Mouse (Mus musculus): ENCODE measurements around the gene Celf1. TPM values are rescaled to one million over a fixed set of nuclear protein-coding genes. Genes with fewer than 3 reads are reported as not detected.

The Celf1 gene
- total RNA-seq, 1 experiment: 73.0 TPM

DNA sequence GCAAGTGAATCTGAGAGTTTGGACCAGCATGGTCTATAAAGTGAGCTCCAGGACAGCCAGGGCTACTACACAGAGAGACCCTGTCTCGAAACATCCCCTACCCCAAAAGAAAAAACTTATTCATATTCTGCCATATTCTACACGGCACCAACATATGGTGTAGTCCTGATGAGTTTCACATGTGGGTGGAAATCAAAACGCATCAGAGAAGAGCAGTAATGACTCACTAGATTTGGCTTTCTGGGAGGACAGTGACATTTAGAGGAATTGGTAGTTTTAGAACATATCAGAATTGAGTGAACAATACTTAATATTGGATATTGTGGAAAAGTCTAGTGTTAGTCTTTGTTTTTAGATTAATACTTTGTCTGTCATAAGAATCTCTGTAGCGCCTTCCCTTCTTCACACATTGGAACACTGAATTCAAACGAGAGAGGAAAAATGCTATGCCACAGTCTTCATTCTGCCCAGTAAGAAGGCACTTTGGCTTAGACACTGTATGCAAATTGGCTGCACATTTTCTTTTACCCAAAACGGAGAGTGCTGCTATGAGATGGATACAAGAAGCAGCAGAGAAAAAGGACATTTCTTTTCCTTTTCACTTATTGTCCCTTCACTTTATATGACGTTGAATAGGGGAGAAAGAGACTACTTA lies 35.1 kb downstream of the Celf1 start:
- Histone ChIP-seq H3K4me1 (ENCODE audit: control insufficient read depth in 2 of 2, insufficient read depth in 2 of 2, low read length in 2 of 2, poor library complexity in 1 of 2) (peaks cover 6 to 9% of the 10 kb centered on the region in 2 experiments; a peak in 3 of 4 replicates), H3K9ac (ENCODE audit: insufficient read depth, low read depth, low read length, poor library complexity, severe bottlenecking) (no peak overlapping the region), H3K9me3 (ENCODE audit: control insufficient read depth, insufficient read depth, low read depth, low read length) (no peaks in the 10 kb centered on the region), H3K36me3 (ENCODE audit: control insufficient read depth, insufficient read depth, low read length, poor library complexity, severe bottlenecking) (no peaks in the 10 kb centered on the region; the same call in none of the 2 replicates), H3K27ac (ENCODE audit: insufficient read depth, low read depth, low read length, poor library complexity, severe bottlenecking) (no peak overlapping the region), H3K4me3 (ENCODE audit: insufficient read depth in 1 of 2, low read depth in 1 of 2, low read length in 2 of 2, poor library complexity in 1 of 2, severe bottlenecking in 1 of 2) (no peak overlapping the region)
- in situ Hi-C loops (cut with MboI; ENCODE audit: low sequenced_read_pairs in 2 of 2, unreplicated experiment in 2 of 2): no loop called here
- TF ChIP-seq MAFK (IDR thresholded peaks at IDR 0.05; ENCODE audit: insufficient read depth, low read depth, low read length): no peak
- no peak for TF ChIP-seq HCFC1 (IDR thresholded peaks at IDR 0.05; ENCODE audit: borderline replicate concordance, insufficient read depth, low read length)
- TF ChIP-seq ZNF384 (IDR thresholded peaks at IDR 0.05; ENCODE audit: low read depth, low read length): no peak
- no peak for TF ChIP-seq ZC3H11A (IDR thresholded peaks at IDR 0.05; ENCODE audit: borderline replicate concordance, low read depth, low read length)
- no peak for TF ChIP-seq CHD2 (IDR thresholded peaks at IDR 0.05; ENCODE audit: low read depth, low read length)
- DNase-seq (ENCODE audit: low read depth, low spot score): no peak

DNA sequence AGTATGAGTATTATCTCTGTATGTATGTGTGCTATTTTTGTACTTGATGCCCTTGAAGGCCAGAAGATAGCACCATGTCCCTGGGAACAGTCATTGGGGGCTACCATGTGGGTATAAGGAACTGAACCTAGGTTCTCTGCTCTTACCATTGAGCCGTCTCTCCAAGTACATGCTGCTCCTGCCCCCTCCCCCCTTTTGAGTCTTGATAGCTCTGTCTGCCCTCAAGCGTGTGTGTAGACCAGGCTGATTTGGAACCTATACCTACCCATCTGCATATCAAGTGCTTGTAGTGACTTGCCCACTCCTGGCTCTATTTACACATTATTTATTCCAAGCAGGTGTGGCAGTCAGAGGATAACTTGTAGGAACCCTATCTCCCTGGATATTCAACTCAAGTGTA lies 36.4 kb downstream of the Celf1 start:
- no peak for TF ChIP-seq ZC3H11A (IDR thresholded peaks at IDR 0.05; ENCODE audit: borderline replicate concordance, low read depth, low read length)
- TF ChIP-seq MAFK (IDR thresholded peaks at IDR 0.05; ENCODE audit: insufficient read depth, low read depth, low read length): no peak
- TF ChIP-seq ZNF384 (IDR thresholded peaks at IDR 0.05; ENCODE audit: low read depth, low read length): no peak
- no peak for TF ChIP-seq CHD2 (IDR thresholded peaks at IDR 0.05; ENCODE audit: low read depth, low read length)
- TF ChIP-seq HCFC1 (IDR thresholded peaks at IDR 0.05; ENCODE audit: borderline replicate concordance, insufficient read depth, low read length): no peak
- no peak overlapping the region for H3K4me3 ChIP-seq (ENCODE audit: insufficient read depth in 1 of 2, low read depth in 1 of 2, low read length in 2 of 2, poor library complexity in 1 of 2, severe bottlenecking in 1 of 2)
- no peaks in the 10 kb centered on the region for H3K9me3 ChIP-seq (ENCODE audit: control insufficient read depth, insufficient read depth, low read depth, low read length)
- peak; percentile 31 for DNase-seq (ENCODE audit: low read depth, low spot score)
- H3K27ac ChIP-seq (ENCODE audit: insufficient read depth, low read depth, low read length, poor library complexity, severe bottlenecking): no peak overlapping the region; the same call in 1 of the 2 replicates
- in situ Hi-C loops (cut with MboI; ENCODE audit: low sequenced_read_pairs in 2 of 2, unreplicated experiment in 2 of 2): no loop called here
- H3K9ac ChIP-seq (ENCODE audit: insufficient read depth, low read depth, low read length, poor library complexity, severe bottlenecking): no peak overlapping the region
- H3K36me3 ChIP-seq (ENCODE audit: control insufficient read depth, insufficient read depth, low read length, poor library complexity, severe bottlenecking): no peaks in the 10 kb centered on the region; the same call in none of the 2 replicates
- H3K4me1 ChIP-seq (ENCODE audit: control insufficient read depth in 2 of 2, insufficient read depth in 2 of 2, low read length in 2 of 2, poor library complexity in 1 of 2): peaks cover 8 to 9% of the 10 kb centered on the region in 2 experiments

DNA sequence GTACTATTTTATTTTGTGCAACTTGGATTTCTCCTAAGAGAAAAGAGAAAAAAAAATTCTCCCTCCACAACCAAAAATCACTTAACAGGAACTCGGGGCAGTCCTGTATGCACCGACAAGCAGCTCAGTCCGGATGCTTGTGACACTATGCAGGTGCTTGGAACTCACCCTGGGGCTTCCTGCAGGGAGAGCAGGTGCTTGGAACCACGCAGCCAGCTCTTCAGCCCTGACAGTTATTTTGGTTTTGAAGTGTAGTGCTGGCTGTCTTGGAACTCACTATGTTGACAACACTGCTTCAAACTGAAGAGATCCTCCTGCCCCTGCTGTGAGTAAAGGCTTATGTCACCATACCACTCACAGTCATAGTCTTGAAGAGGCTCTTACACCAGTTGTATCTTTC lies 37.1 kb downstream of the Celf1 start:
- Histone ChIP-seq H3K27ac (ENCODE audit: insufficient read depth, low read depth, low read length, poor library complexity, severe bottlenecking) (0 out of 2 replicates have a peak overlapping the region, but pooled peaks have one; percentile 36), H3K9ac (ENCODE audit: insufficient read depth, low read depth, low read length, poor library complexity, severe bottlenecking) (peak overlapping the region; percentile 25; the same call in 1 of the 2 replicates), H3K4me1 (ENCODE audit: control insufficient read depth in 2 of 2, insufficient read depth in 2 of 2, low read length in 2 of 2, poor library complexity in 1 of 2) (peaks cover 9% of the 10 kb centered on the region in 2 experiments), H3K9me3 (ENCODE audit: control insufficient read depth, insufficient read depth, low read depth, low read length) (no peaks in the 10 kb centered on the region), H3K36me3 (ENCODE audit: control insufficient read depth, insufficient read depth, low read length, poor library complexity, severe bottlenecking) (no peaks in the 10 kb centered on the region; the same call in 1 of the 2 replicates), H3K4me3 (ENCODE audit: insufficient read depth in 1 of 2, low read depth in 1 of 2, low read length in 2 of 2, poor library complexity in 1 of 2, severe bottlenecking in 1 of 2) (no peak overlapping the region)
- TF ChIP-seq HCFC1 (IDR thresholded peaks at IDR 0.05; ENCODE audit: borderline replicate concordance, insufficient read depth, low read length) (no peak), CHD2 (IDR thresholded peaks at IDR 0.05; ENCODE audit: low read depth, low read length) (no peak), ZC3H11A (IDR thresholded peaks at IDR 0.05; ENCODE audit: borderline replicate concordance, low read depth, low read length) (no peak), MAFK (IDR thresholded peaks at IDR 0.05; ENCODE audit: insufficient read depth, low read depth, low read length) (no peak), ZNF384 (IDR thresholded peaks at IDR 0.05; ENCODE audit: low read depth, low read length) (no peak)
- in situ Hi-C loops (cut with MboI; ENCODE audit: low sequenced_read_pairs in 2 of 2, unreplicated experiment in 2 of 2): no loop called here
- no peak for DNase-seq (ENCODE audit: low read depth, low spot score)

DNA sequence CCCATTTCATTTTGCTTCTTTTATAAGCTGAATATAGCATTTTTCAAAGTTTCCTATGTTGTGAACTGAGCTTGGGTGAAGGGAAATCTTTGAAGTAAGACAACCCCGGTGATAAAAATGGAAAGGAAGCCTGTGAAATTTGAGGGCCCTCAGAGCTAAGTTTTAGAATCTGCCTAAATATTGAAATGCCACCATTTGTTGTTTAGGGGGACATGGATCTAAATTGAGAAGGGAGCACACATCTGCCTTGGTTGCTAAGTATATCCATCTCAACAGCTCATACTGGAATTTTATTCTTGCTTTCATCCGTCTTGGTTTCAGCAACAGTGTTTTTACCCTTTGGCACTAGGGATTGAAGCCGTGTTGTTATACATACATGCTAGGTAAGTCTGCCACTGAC lies 45.9 kb downstream of the Celf1 start:
- H3K4me3 ChIP-seq (ENCODE audit: insufficient read depth in 1 of 2, low read depth in 1 of 2, low read length in 2 of 2, poor library complexity in 1 of 2, severe bottlenecking in 1 of 2): no peak overlapping the region
- no peaks in the 10 kb centered on the region for H3K9me3 ChIP-seq (ENCODE audit: control insufficient read depth, insufficient read depth, low read depth, low read length)
- in situ Hi-C loops (cut with MboI; ENCODE audit: low sequenced_read_pairs in 2 of 2, unreplicated experiment in 2 of 2): no loop called here
- H3K27ac ChIP-seq (ENCODE audit: insufficient read depth, low read depth, low read length, poor library complexity, severe bottlenecking): no peak overlapping the region
- TF ChIP-seq CHD2 (IDR thresholded peaks at IDR 0.05; ENCODE audit: low read depth, low read length) (no peak), ZC3H11A (IDR thresholded peaks at IDR 0.05; ENCODE audit: borderline replicate concordance, low read depth, low read length) (no peak), MAFK (IDR thresholded peaks at IDR 0.05; ENCODE audit: insufficient read depth, low read depth, low read length) (no peak), HCFC1 (IDR thresholded peaks at IDR 0.05; ENCODE audit: borderline replicate concordance, insufficient read depth, low read length) (no peak), ZNF384 (IDR thresholded peaks at IDR 0.05; ENCODE audit: low read depth, low read length) (no peak)
- no peak overlapping the region for H3K9ac ChIP-seq (ENCODE audit: insufficient read depth, low read depth, low read length, poor library complexity, severe bottlenecking)
- peaks cover 2 to 3% of the 10 kb centered on the region in 2 experiments; a peak in 3 of 4 replicates for H3K4me1 ChIP-seq (ENCODE audit: control insufficient read depth in 2 of 2, insufficient read depth in 2 of 2, low read length in 2 of 2, poor library complexity in 1 of 2)
- H3K36me3 ChIP-seq (ENCODE audit: control insufficient read depth, insufficient read depth, low read length, poor library complexity, severe bottlenecking): peaks cover 4% of the 10 kb centered on the region
- DNase-seq (ENCODE audit: low read depth, low spot score): no peak

Measured in ES-E14 (cell line).